Mouse (Mus musculus) E14TG2a.4 (cell line): ENCODE data around the gene Dnal1.

ENCODE experiments used
- CTCF ChIP-seq: conservative IDR thresholded peaks from 2 replicates; pipeline ENCODE4 v1.5.1; 2014; ENCODE audit warnings: low read length
- NANOG ChIP-seq: IDR thresholded peaks from 2 replicates; pipeline ENCODE4 v1.6.1; 2014; ENCODE audit warnings: borderline replicate concordance, low read length, mixed read lengths
- POU5F1 ChIP-seq: IDR thresholded peaks from 2 replicates; pipeline ENCODE4 v1.6.1; 2014; ENCODE audit warnings: low read length, borderline replicate concordance

GRCm38 (mm10) chr12:84187752-84188601 lies 73.8 kb downstream of the Dnal1 start:
- TF ChIP-seq CTCF (no peak), POU5F1 (no peak), NANOG (no peak)
